Mouse (Mus musculus) thymus, adult 2 months (tissue): ENCODE measurements around the gene Map3k10.

Experiments
- CTCF ChIP-seq: fragments of 200-500 bp; IDR thresholded peaks from 2 replicates; pipeline ENCODE4 v1.5.1; 2012; ENCODE audit warnings: mild to moderate bottlenecking, control low read depth, low read length, moderate library complexity, borderline replicate concordance; ENCODE audit not compliant: control insufficient read depth, poor library complexity, insufficient read depth; ENCODE audit errors: extremely low read depth
- POLR2A ChIP-seq: fragments of 200-500 bp; IDR thresholded peaks from 2 replicates; pipeline ENCODE4 v1.6.1; 2012; ENCODE audit warnings: mild to moderate bottlenecking, low read length, control low read depth, moderate library complexity; ENCODE audit not compliant: control insufficient read depth, poor library complexity, insufficient read depth; ENCODE audit errors: extremely low read depth

GRCm38 (mm10) chr7:27633166-27633565, 41.2 kb downstream of the Map3k10 start:
- TF ChIP-seq CTCF (no peak), POLR2A (no peak)
